31 mouse cellular contexts compared by ENCODE assay signal in genomic region chr5:115852431-115852830, GRCm38 (mm10). TPM values are rescaled to one million over a fixed set of nuclear protein-coding genes. Genes with fewer than 3 reads are reported as not detected.
DNase-seq lines count a peak whose midpoint lies in the region; ATAC-seq and TF ChIP-seq lines count a peak whose summit lies in the region.
"Had no signal": no experiment of that assay in that cellular context is flagged by ENCODE, and none has a peak within 500 bp of the region (broad histone marks: within the 10 kb centered on the region; RNA-seq: fewer than 3 reads in every experiment).

No protein-coding gene starts in this region.

- peak overlapping the region; percentile 78 for H3K27ac ChIP-seq in embryonic fibroblast, embryonic 13.5 days (ENCODE audit: insufficient read depth, low read length)
- H3K27ac ChIP-seq in liver, embryonic 12.5 days: no peak overlapping the region
- no peak overlapping the region for H3K27ac ChIP-seq in left cerebral cortex, adult 2 months
- H3K27ac ChIP-seq: embryonic facial prominence, embryonic 10.5 days; embryonic facial prominence, embryonic 13.5 days; forebrain, embryonic 10.5 days; forebrain, embryonic 13.5 days; heart, embryonic 10.5 days; heart, embryonic 13.5 days; hindbrain, embryonic 14.5 days; hindbrain, postnatal 0 days had no signal

- H3K36me3 ChIP-seq in liver, embryonic 12.5 days: peaks cover 97% of the 10 kb centered on the region

- H3K9ac ChIP-seq in liver, embryonic 12.5 days: no peak overlapping the region
- H3K9ac ChIP-seq: embryonic facial prominence, embryonic 13.5 days; forebrain, embryonic 13.5 days; heart, embryonic 13.5 days; hindbrain, embryonic 14.5 days had no signal

- H3K4me2 ChIP-seq in liver, embryonic 12.5 days: no peak overlapping the region
- H3K4me2 ChIP-seq: embryonic facial prominence, embryonic 13.5 days; forebrain, embryonic 13.5 days; heart, embryonic 13.5 days; hindbrain, embryonic 14.5 days had no signal

- H3K4me3 ChIP-seq in embryonic fibroblast, embryonic 13.5 days (ENCODE audit: insufficient read depth, low read length): no peak overlapping the region
- H3K4me3 ChIP-seq in liver, embryonic 12.5 days: no peak overlapping the region
- no peak overlapping the region for H3K4me3 ChIP-seq in left cerebral cortex, adult 2 months
- H3K4me3 ChIP-seq: embryonic facial prominence, embryonic 10.5 days; embryonic facial prominence, embryonic 13.5 days; forebrain, embryonic 10.5 days; forebrain, embryonic 13.5 days; heart, embryonic 10.5 days; heart, embryonic 13.5 days had no signal

- H3K9me3 ChIP-seq in liver, embryonic 12.5 days (replicated peaks): no peaks in the 10 kb centered on the region
- H3K9me3 ChIP-seq: embryonic facial prominence, embryonic 10.5 days; embryonic facial prominence, embryonic 13.5 days; forebrain, embryonic 13.5 days; heart, embryonic 10.5 days had no signal

- peaks cover 5% of the 10 kb centered on the region for H3K4me1 ChIP-seq in embryonic fibroblast, embryonic 13.5 days (ENCODE audit: control insufficient read depth, insufficient read depth, low read length)
- peaks cover 28% of the 10 kb centered on the region for H3K4me1 ChIP-seq in liver, embryonic 12.5 days
- H3K4me1 ChIP-seq: embryonic facial prominence, embryonic 10.5 days; heart, embryonic 10.5 days; heart, embryonic 13.5 days had no signal

- H3K27me3 ChIP-seq in liver, embryonic 12.5 days (replicated peaks): no peaks in the 10 kb centered on the region
- H3K27me3 ChIP-seq: embryonic facial prominence, embryonic 13.5 days; forebrain, embryonic 13.5 days; heart, embryonic 13.5 days had no signal

- 92% methylated on average over 4 of the region's 4 CpGs for WGBS in liver, embryonic 12.5 days (ENCODE audit: insufficient replicate concordance)

- no peak for TF ChIP-seq POLR2A in embryonic fibroblast, embryonic 13.5 days (IDR thresholded peaks at IDR 0.05; ENCODE audit: low read depth, low read length)

- no peak for TF ChIP-seq CTCF in embryonic fibroblast, embryonic 13.5 days (IDR thresholded peaks at IDR 0.05; ENCODE audit: borderline replicate concordance, insufficient read depth, low read length)
- no peak for TF ChIP-seq CTCF in left cerebral cortex, adult 2 months (IDR thresholded peaks at IDR 0.05)

- no peak for ATAC-seq in liver, embryonic 12.5 days
- ATAC-seq: activated CD4-positive, CD25-positive, alpha-beta regulatory T cell, adult 4 months; CD4-positive, CD25-positive, alpha-beta regulatory T cell, adult 4 months; forebrain, embryonic 13.5 days; forebrain, embryonic 16.5 days; hindbrain, postnatal 0 days; inflammation-experienced regulatory T-cells, adult 6 months; intestine, embryonic 16.5 days had no signal

- DNase-seq in 3T3-L1 (ENCODE audit: low read depth, low spot score): peak; percentile 75
- peak; percentile 85 for DNase-seq in Muller cell, postnatal 12 days (ENCODE audit: inconsistent ontology term)
- DNase-seq in ovary, postnatal 36 days (ENCODE audit: low spot score): no peak
- no peak for DNase-seq in left cerebral cortex, adult 2 months (ENCODE audit: extremely low spot score in 1 of 2, low spot score in 2 of 2)
- DNase-seq: adrenal gland, adult 8-10 months; adrenal gland, postnatal 25 days; B cell, adult 2 months; cerebellum, adult 11-12 months; cerebellum, adult 8-10 months; cerebellum, postnatal 10 days; cerebellum, postnatal 36 days; embryo, embryonic 11 days; gastrocnemius, postnatal 14 days; heart, adult 18-20 months; heart, postnatal 14 days; heart, postnatal 4 days had no signal

- intact Hi-C loops in left cerebral cortex, adult 2 months (cut with DNase I): no loop called here

RNA-seq across cellular contexts. Expression of gene Cit, which starts 7.4 kb away (rescaled TPM):
- 12.8 and 14.3 TPM in 2 replicates for polyA plus RNA-seq in embryonic fibroblast, embryonic 13.5 days (2011; ENCODE audit: insufficient read length, low read depth, missing spikeins)
- 55.8 and 58.4 TPM in 2 replicates for polyA plus RNA-seq in liver, embryonic 12.5 days (2016; fragmentation: Nextera tagmentation; extraction: Ambion mirVana)
- total RNA-seq in left cerebral cortex, adult 2 months (2021): 100 to 1,000 TPM; 204 to 209 TPM

Comparison
In these comparisons a context has a peak if more than half of its experiments do, and no peak if none do; other contexts are left out.
1. DNase-seq: peak in 3T3-L1 (single experiment) and Muller cell, postnatal 12 days (single experiment); none in ovary, postnatal 36 days (single experiment) and left cerebral cortex, adult 2 months (0 of 2).